10 mouse cellular contexts compared by ENCODE assay signal in genomic region chr7:26780510-26780909, GRCm38 (mm10). TPM values are rescaled to one million over a fixed set of nuclear protein-coding genes. Genes with fewer than 3 reads are reported as not detected.
DNase-seq lines count a peak whose midpoint lies in the region; ATAC-seq lines count a peak whose summit lies in the region.
"Had no signal": no experiment of that assay in that cellular context is flagged by ENCODE, and none has a peak within 500 bp of the region (broad histone marks: within the 10 kb centered on the region; RNA-seq: fewer than 3 reads in every experiment).

No protein-coding gene starts in this region.

- H3K36me3 ChIP-seq in heart, embryonic 12.5 days: no peaks in the 10 kb centered on the region
- no peaks in the 10 kb centered on the region for H3K36me3 ChIP-seq in neural tube, embryonic 12.5 days
- H3K36me3 ChIP-seq: limb, embryonic 13.5 days had no signal

- no peak overlapping the region for H3K27ac ChIP-seq in heart, embryonic 12.5 days (ENCODE audit: poor library complexity, severe bottlenecking)
- H3K27ac ChIP-seq in neural tube, embryonic 12.5 days: no peak overlapping the region
- H3K27ac ChIP-seq: limb, embryonic 13.5 days had no signal

- no peak overlapping the region for H3K4me3 ChIP-seq in heart, embryonic 12.5 days
- no peak overlapping the region for H3K4me3 ChIP-seq in neural tube, embryonic 12.5 days
- H3K4me3 ChIP-seq: limb, embryonic 13.5 days had no signal

- WGBS in heart, embryonic 12.5 days: 5% methylated on average over 11 of the region's 11 CpGs
- WGBS in neural tube, embryonic 12.5 days: 3% methylated on average over 11 of the region's 11 CpGs

- no peaks in the 10 kb centered on the region; the same call in 1 of the 2 replicates for H3K27me3 ChIP-seq in heart, embryonic 12.5 days (replicated peaks)
- no peaks in the 10 kb centered on the region for H3K27me3 ChIP-seq in neural tube, embryonic 12.5 days (replicated peaks)
- H3K27me3 ChIP-seq: limb, embryonic 13.5 days had no signal

- 0 out of 2 replicates have a peak overlapping the region, but pooled peaks have one; percentile 26 for H3K4me2 ChIP-seq in heart, embryonic 12.5 days
- peak overlapping the region; percentile 32 for H3K4me2 ChIP-seq in neural tube, embryonic 12.5 days (replicated peaks)
- H3K4me2 ChIP-seq: limb, embryonic 13.5 days had no signal

- no peaks in the 10 kb centered on the region; the same call in 1 of the 2 replicates for H3K4me1 ChIP-seq in heart, embryonic 12.5 days (replicated peaks)
- no peaks in the 10 kb centered on the region for H3K4me1 ChIP-seq in neural tube, embryonic 12.5 days
- H3K4me1 ChIP-seq: limb, embryonic 13.5 days had no signal

- no peaks in the 10 kb centered on the region for H3K9me3 ChIP-seq in heart, embryonic 12.5 days (replicated peaks)
- H3K9me3 ChIP-seq in neural tube, embryonic 12.5 days: 0 out of 2 replicates have a peak, but pooled peaks cover 3% of the 10 kb centered on the region
- H3K9me3 ChIP-seq: limb, embryonic 13.5 days had no signal

- no peak for DNase-seq in heart, adult 11 months
- DNase-seq in embryo, embryonic 9.5 days (ENCODE audit: extremely low spot score): peak; percentile 44
- DNase-seq in kidney, postnatal 4 days: peak; percentile 49 to 63
- DNase-seq in urinary bladder, adult 2 months (ENCODE audit: low spot score): no peak
- DNase-seq in urinary bladder, postnatal 36 days (ENCODE audit: low spot score in 2 of 2): no peak
- DNase-seq in thymus, postnatal 25 days: no peak

- ATAC-seq in heart, embryonic 12.5 days (ENCODE audit: insufficient number of reproducible peaks, low FRiP score): no peak
- ATAC-seq in neural tube, embryonic 12.5 days (ENCODE audit: low FRiP score, low read depth): peak; percentile 87

- H3K9ac ChIP-seq in heart, embryonic 12.5 days: no peak overlapping the region
- H3K9ac ChIP-seq in neural tube, embryonic 12.5 days: no peak overlapping the region
- H3K9ac ChIP-seq: limb, embryonic 13.5 days had no signal

RNA-seq across cellular contexts. Expression of gene Cyp2b19, which starts 23.6 kb away (rescaled TPM):
- polyA plus RNA-seq in heart, embryonic 12.5 days (2016; fragmentation: Nextera tagmentation; extraction: Ambion mirVana): not detected in 2 replicates
- 0.09 and 0.22 TPM in 2 replicates for polyA plus RNA-seq in neural tube, embryonic 12.5 days (2016; fragmentation: Nextera tagmentation; extraction: Ambion mirVana)
- not detected in 2 replicates for polyA plus RNA-seq in urinary bladder, adult 2 months (2012; rRNA removed)
- polyA plus RNA-seq: gonadal fat pad, adult 2 months; limb, embryonic 13.5 days had no signal

RNA-seq across cellular contexts. Expression of gene Cyp2g1, which starts 28.2 kb away (rescaled TPM):
- polyA plus RNA-seq in heart, embryonic 12.5 days (2016; fragmentation: Nextera tagmentation; extraction: Ambion mirVana): not detected in 2 replicates
- not detected in 2 replicates for polyA plus RNA-seq in neural tube, embryonic 12.5 days (2016; fragmentation: Nextera tagmentation; extraction: Ambion mirVana)
- not detected in 2 replicates for polyA plus RNA-seq in urinary bladder, adult 2 months (2012; rRNA removed)
- polyA plus RNA-seq: gonadal fat pad, adult 2 months; limb, embryonic 13.5 days had no signal

RNA-seq across cellular contexts. Expression of gene Cyp2a5, which starts 54.6 kb away (rescaled TPM):
- not detected in 2 replicates for polyA plus RNA-seq in heart, embryonic 12.5 days (2016; fragmentation: Nextera tagmentation; extraction: Ambion mirVana)
- 0.27 TPM in 1 of 2 replicates, not detected in the other for polyA plus RNA-seq in neural tube, embryonic 12.5 days (2016; fragmentation: Nextera tagmentation; extraction: Ambion mirVana)
- not detected in 2 replicates for polyA plus RNA-seq in urinary bladder, adult 2 months (2012; rRNA removed)
- polyA plus RNA-seq: limb, embryonic 13.5 days had no signal

Comparison
In these comparisons a context has a peak if more than half of its experiments do, and no peak if none do; other contexts are left out.
1. DNase-seq: peak in embryo, embryonic 9.5 days (single experiment) and kidney, postnatal 4 days (2 of 2); none in heart, adult 11 months (single experiment), urinary bladder, adult 2 months (single experiment), urinary bladder, postnatal 36 days (0 of 2) and thymus, postnatal 25 days (single experiment).